Mouse (Mus musculus): ENCODE data around the gene Slc39a5.

DNA sequence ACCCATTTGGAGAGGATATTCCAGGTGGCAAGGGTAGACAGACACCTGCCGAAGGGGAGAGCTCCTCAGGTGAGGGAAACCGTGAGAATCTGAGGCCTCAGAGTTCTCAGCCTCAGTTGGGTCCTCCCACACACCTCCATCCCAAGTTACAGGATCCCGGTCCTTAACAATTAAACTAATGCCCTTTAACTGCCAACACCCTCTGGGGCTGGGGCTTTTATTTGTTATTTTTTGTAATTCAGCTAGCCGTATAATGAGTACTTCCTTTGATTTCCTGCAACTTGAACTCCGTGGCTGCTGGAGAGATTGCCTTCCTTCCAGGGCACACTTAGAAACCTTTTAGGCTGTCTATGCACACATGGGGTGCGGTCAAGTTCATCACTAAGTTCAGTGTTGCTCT lies 43.3 kb upstream of the Slc39a5 start:
- no peak for TF ChIP-seq CTCF (IDR thresholded peaks at IDR 0.05; ENCODE audit: extremely low read depth, insufficient read depth, insufficient read length, insufficient replicate concordance)
- no peak for TF ChIP-seq POLR2A (IDR thresholded peaks at IDR 0.05; ENCODE audit: low read depth, low read length)

Measured in spleen, adult 2 months (tissue).